Mouse (Mus musculus) forebrain, embryonic 14.5 days (tissue): Measurements from ENCODE around the gene Bcar3. TPM values are rescaled to one million over a fixed set of nuclear protein-coding genes. Genes with fewer than 3 reads are reported as not detected.

Source experiments
- ATAC-seq: fragments of 200-750 bp; cut with Nextera tagmentation; 2 replicates; pipeline ENCODE4 v1.8.0; 2017; ENCODE audit warnings: mild to moderate bottlenecking, moderate library complexity
- DNase-seq: peaks from one replicate; pipeline ENCODE4 v3.0.0-alpha.2; 2015; ENCODE audit warnings: low spot score
- H3K27ac ChIP-seq: fragments of 300-500 bp; sonication (generic); 2 replicates; pipeline ENCODE4 v1.5.1; 2014; ENCODE audit warnings: low read depth, mild to moderate bottlenecking, control low read depth, low read length, moderate library complexity
- H3K27me3 ChIP-seq: fragments of 300-500 bp; sonication (generic); replicated peaks from 2 replicates; pipeline ENCODE4 v1.6.1; 2014; ENCODE audit warnings: low read length, control low read depth, mixed read lengths; ENCODE audit not compliant: control insufficient read depth, insufficient read depth
- H3K36me3 ChIP-seq: fragments of 300-500 bp; sonication (generic); 2 replicates; pipeline ENCODE4 v1.6.1; 2014; ENCODE audit warnings: low read length, control low read depth; ENCODE audit not compliant: control insufficient read depth, insufficient read depth
- H3K4me1 ChIP-seq: fragments of 300-500 bp; sonication (generic); 2 replicates; pipeline ENCODE4 v1.6.1; 2014; ENCODE audit warnings: antibody characterized with exemption, low read length, control low read depth; ENCODE audit not compliant: control insufficient read depth, insufficient read depth
- H3K4me2 ChIP-seq: fragments of 300-500 bp; sonication (generic); 2 replicates; pipeline ENCODE4 v1.6.1; 2014; ENCODE audit warnings: mild to moderate bottlenecking, control low read depth, low read length
- H3K4me3 ChIP-seq: fragments of 300-500 bp; sonication (generic); 2 replicates; pipeline ENCODE4 v1.5.1; 2014; ENCODE audit warnings: low read depth, low read length, control low read depth
- H3K9ac ChIP-seq: fragments of 300-500 bp; sonication (generic); 2 replicates; pipeline ENCODE4 v1.6.1; 2014; ENCODE audit warnings: mild to moderate bottlenecking, low read length, control low read depth, moderate library complexity
- H3K9me3 ChIP-seq: fragments of 300-500 bp; sonication (generic); replicated peaks from 2 replicates; pipeline ENCODE4 v1.6.1; 2016; ENCODE audit warnings: low read length, control low read depth, mixed read lengths; ENCODE audit not compliant: control insufficient read depth
- WGBS: fragments of 180-500 bp; shearing (Covaris S2); extraction: QIAGEN DNeasy Blood & Tissue Kit; methylation state at CpG from one replicate; pipeline ENCODE4 v1.1.7; 2014; 5-methylcytosine and 5-hydroxymethylcytosine counted together
- polyA plus RNA-seq: library from polyadenylated mRNA; unstranded; fragments of >200 nt; fragmentation: Nextera tagmentation; extraction: Ambion mirVana; gene quantifications from 2 replicates; pipeline ENCODE4 v1.2.1, GENCODE M21; 2014

The Bcar3 gene
- polyA plus RNA-seq, 1 experiment from 2014 or later = 4.2 TPM

GRCm38 (mm10) chr3:122521294-122521693 is 227.4 kb downstream of the Bcar3 start:
- no peak overlapping the region for H3K4me3 ChIP-seq
- no peak overlapping the region for H3K27ac ChIP-seq
- WGBS = 18% methylated on average over 1 of the region's 1 CpGs
- no peak overlapping the region for H3K4me2 ChIP-seq
- H3K4me1 ChIP-seq = peaks cover 4% of the 10 kb centered on the region; the same call in 1 of the 2 replicates
- no peaks in the 10 kb centered on the region for H3K36me3 ChIP-seq
- H3K9me3 ChIP-seq = no peaks in the 10 kb centered on the region
- H3K9ac ChIP-seq = no peak overlapping the region
- no peaks in the 10 kb centered on the region for H3K27me3 ChIP-seq
- no peak for ATAC-seq
- no peak for DNase-seq

- Histone ChIP-seq H3K4me1 (no peaks in the 10 kb centered on the region), H3K27me3 (no peaks in the 10 kb centered on the region), H3K4me3 (no peak overlapping the region), H3K4me2 (no peak overlapping the region), H3K27ac (no peak overlapping the region), H3K36me3 (no peaks in the 10 kb centered on the region), H3K9me3 (no peaks in the 10 kb centered on the region), H3K9ac (no peak overlapping the region)
- ATAC-seq (no peak), DNase-seq (no peak)
- WGBS = 93% methylated on average over 3 of the region's 3 CpGs
Measured at GRCm38 (mm10) chr3:122528477-122528876, 234.5 kb downstream of the Bcar3 start.

GRCm38 (mm10) chr3:122535938-122536703 is 242.2 kb downstream of the Bcar3 start:
- Histone ChIP-seq H3K9ac (no peak overlapping the region), H3K27me3 (no peaks in the 10 kb centered on the region), H3K4me1 (no peaks in the 10 kb centered on the region), H3K4me2 (no peak overlapping the region), H3K36me3 (peaks cover 52% of the 10 kb centered on the region), H3K27ac (no peak overlapping the region), H3K4me3 (no peak overlapping the region), H3K9me3 (no peaks in the 10 kb centered on the region)
- no peak for ATAC-seq
- 87% methylated on average over 8 of the region's 8 CpGs for WGBS
- DNase-seq = no peak

- Histone ChIP-seq H3K4me1 (no peaks in the 10 kb centered on the region), H3K9ac (no peak overlapping the region), H3K36me3 (peaks cover 78% of the 10 kb centered on the region), H3K9me3 (no peaks in the 10 kb centered on the region), H3K4me2 (no peak overlapping the region), H3K27ac (no peak overlapping the region), H3K27me3 (no peaks in the 10 kb centered on the region), H3K4me3 (no peak overlapping the region)
- DNase-seq = no peak
- ATAC-seq = no peak
- 88% methylated on average over 2 of the region's 2 CpGs for WGBS
Measured at GRCm38 (mm10) chr3:122538851-122539250, 244.9 kb downstream of the Bcar3 start.

GRCm38 (mm10) chr3:122539961-122540690 is 246.2 kb downstream of the Bcar3 start:
- no peaks in the 10 kb centered on the region for H3K27me3 ChIP-seq
- DNase-seq = no peak
- WGBS = 84% methylated on average over 17 of the region's 17 CpGs
- no peaks in the 10 kb centered on the region for H3K4me1 ChIP-seq
- no peak overlapping the region for H3K4me3 ChIP-seq
- no peak overlapping the region for H3K27ac ChIP-seq
- H3K36me3 ChIP-seq = peaks cover 89% of the 10 kb centered on the region
- H3K9ac ChIP-seq = no peak overlapping the region
- H3K4me2 ChIP-seq = no peak overlapping the region
- no peaks in the 10 kb centered on the region for H3K9me3 ChIP-seq
- no peak for ATAC-seq

GRCm38 (mm10) chr3:122540918-122541317 is 247.0 kb downstream of the Bcar3 start:
- 74% methylated on average over 4 of the region's 4 CpGs for WGBS
- Histone ChIP-seq H3K27ac (no peak overlapping the region), H3K4me2 (no peak overlapping the region), H3K9ac (no peak overlapping the region), H3K4me1 (no peaks in the 10 kb centered on the region), H3K36me3 (peaks cover 93% of the 10 kb centered on the region), H3K9me3 (no peaks in the 10 kb centered on the region), H3K4me3 (no peak overlapping the region), H3K27me3 (no peaks in the 10 kb centered on the region)
- no peak for ATAC-seq
- no peak for DNase-seq

GRCm38 (mm10) chr3:122545346-122545745 is 251.4 kb downstream of the Bcar3 start:
- DNase-seq = no peak
- H3K4me2 ChIP-seq = no peak overlapping the region
- no peak for ATAC-seq
- no peaks in the 10 kb centered on the region for H3K4me1 ChIP-seq
- H3K9ac ChIP-seq = no peak overlapping the region
- peaks cover 80% of the 10 kb centered on the region for H3K36me3 ChIP-seq
- H3K4me3 ChIP-seq = no peak overlapping the region
- H3K27ac ChIP-seq = no peak overlapping the region
- no peaks in the 10 kb centered on the region for H3K9me3 ChIP-seq
- WGBS = 86% methylated on average over 2 of the region's 2 CpGs
- H3K27me3 ChIP-seq = no peaks in the 10 kb centered on the region

- WGBS = 87% methylated on average over 4 of the region's 4 CpGs
- H3K4me2 ChIP-seq = no peak overlapping the region
- no peak overlapping the region for H3K27ac ChIP-seq
- ATAC-seq (no peak), DNase-seq (no peak)
- H3K4me3 ChIP-seq = no peak overlapping the region
- no peaks in the 10 kb centered on the region for H3K9me3 ChIP-seq
- no peaks in the 10 kb centered on the region for H3K27me3 ChIP-seq
- peaks cover 59% of the 10 kb centered on the region for H3K36me3 ChIP-seq
- H3K9ac ChIP-seq = no peak overlapping the region
- H3K4me1 ChIP-seq = no peaks in the 10 kb centered on the region
Measured at GRCm38 (mm10) chr3:122547469-122547868, 253.5 kb downstream of the Bcar3 start.

GRCm38 (mm10) chr3:122551174-122551573 is 257.2 kb downstream of the Bcar3 start:
- H3K4me3 ChIP-seq = no peak overlapping the region
- no peak for DNase-seq
- no peaks in the 10 kb centered on the region for H3K27me3 ChIP-seq
- H3K9me3 ChIP-seq = no peaks in the 10 kb centered on the region
- no peak for ATAC-seq
- H3K27ac ChIP-seq = no peak overlapping the region
- H3K4me2 ChIP-seq = no peak overlapping the region
- peaks cover 27% of the 10 kb centered on the region for H3K36me3 ChIP-seq
- WGBS = 94% methylated on average over 3 of the region's 3 CpGs
- H3K9ac ChIP-seq = no peak overlapping the region
- no peaks in the 10 kb centered on the region for H3K4me1 ChIP-seq
